ENCODE assay signal across 10 mouse cellular contexts in the genomic region with DNA sequence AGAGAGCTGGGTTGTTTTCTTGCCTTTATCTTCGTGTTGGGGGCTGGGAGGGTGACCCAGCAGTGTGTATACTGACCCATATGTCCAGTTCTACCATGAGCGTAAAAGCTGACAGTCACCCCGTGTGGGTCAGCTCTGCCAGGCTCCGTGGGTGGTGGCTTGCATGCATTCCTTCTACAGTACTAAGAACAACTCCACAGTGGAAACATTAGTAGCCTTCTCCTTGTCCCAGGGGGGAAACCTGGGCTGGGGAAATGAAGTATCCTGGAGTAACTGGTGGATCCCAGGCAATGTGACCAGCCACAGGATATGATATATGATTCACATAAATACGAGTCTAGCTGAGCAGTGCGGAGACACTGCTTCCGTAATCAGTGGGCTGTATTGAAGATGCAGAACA. TPM values are rescaled to one million over a fixed set of nuclear protein-coding genes. Genes with fewer than 3 reads are reported as not detected.
DNase-seq lines count a peak whose midpoint lies in the region; ATAC-seq and TF ChIP-seq lines count a peak whose summit lies in the region.
"Had no signal": no experiment of that assay in that cellular context is flagged by ENCODE, and none has a peak within 500 bp of the region (broad histone marks: within the 10 kb centered on the region; RNA-seq: fewer than 3 reads in every experiment).

No protein-coding gene starts in this region.

- WGBS in kidney, postnatal 0 days, result 8% methylated on average over 7 of the region's 7 CpGs
- WGBS in forebrain, embryonic 10.5 days, result 33% methylated on average over 7 of the region's 7 CpGs
- WGBS in limb, embryonic 12.5 days, result 18% methylated on average over 7 of the region's 7 CpGs

- peak overlapping the region; percentile 98 for H3K9ac ChIP-seq in kidney, postnatal 0 days (ENCODE audit: low read depth, low read length)
- H3K9ac ChIP-seq in limb, embryonic 12.5 days (replicated peaks), result peak overlapping the region; percentile 96

- peak overlapping the region; percentile 78 for H3K4me2 ChIP-seq in kidney, postnatal 0 days (ENCODE audit: low read length)
- peak overlapping the region; percentile 73 for H3K4me2 ChIP-seq in limb, embryonic 12.5 days

- no peak for ATAC-seq in kidney, postnatal 0 days (replicated peaks; ENCODE audit: low FRiP score, low read depth)
- ATAC-seq in limb, embryonic 12.5 days (ENCODE audit: insufficient number of reproducible peaks, insufficient read depth, low FRiP score, low TSS enrichment, low read depth), result no peak
- ATAC-seq: Patski had no signal

- no peaks in the 10 kb centered on the region for H3K9me3 ChIP-seq in kidney, postnatal 0 days (replicated peaks; ENCODE audit: low read length)
- no peaks in the 10 kb centered on the region for H3K9me3 ChIP-seq in forebrain, embryonic 10.5 days
- no peaks in the 10 kb centered on the region for H3K9me3 ChIP-seq in limb, embryonic 12.5 days

- peak overlapping the region; percentile 98 for H3K27ac ChIP-seq in kidney, postnatal 0 days
- H3K27ac ChIP-seq in forebrain, embryonic 10.5 days, result peak overlapping the region; percentile 91
- H3K27ac ChIP-seq in limb, embryonic 12.5 days, result peak overlapping the region; percentile 97

- TF ChIP-seq CTCF in kidney, postnatal 0 days (IDR thresholded peaks at IDR 0.05; ENCODE audit: low read depth), result no peak

- DNase-seq in kidney, postnatal 0 days (ENCODE audit: low spot score), result peak; percentile 46
- DNase-seq in kidney, adult 9 months, result no peak
- no peak for DNase-seq in forebrain, embryonic 10.5 days (ENCODE audit: extremely low spot score, low spot score)
- peak; percentile 23 for DNase-seq in retina, postnatal 1 day
- no peak for DNase-seq in urinary bladder, adult 2 months (ENCODE audit: low spot score)
- DNase-seq in MN1 (ENCODE audit: low spot score), result no peak
- no peak for DNase-seq in thymus, postnatal 10 days (ENCODE audit: low spot score in 2 of 2)
- DNase-seq: cerebellum, adult 2 months had no signal

- H3K36me3 ChIP-seq in kidney, postnatal 0 days (ENCODE audit: insufficient read depth, low read length), result no peaks in the 10 kb centered on the region
- H3K36me3 ChIP-seq in forebrain, embryonic 10.5 days (replicated peaks), result no peaks in the 10 kb centered on the region; the same call in 1 of the 2 replicates
- H3K36me3 ChIP-seq in limb, embryonic 12.5 days, result peaks cover 7% of the 10 kb centered on the region; the same call in 1 of the 2 replicates

- peak overlapping the region; percentile 99 for H3K4me3 ChIP-seq in kidney, postnatal 0 days (replicated peaks; ENCODE audit: low read depth, low read length)
- peak overlapping the region; percentile 97 for H3K4me3 ChIP-seq in forebrain, embryonic 10.5 days
- H3K4me3 ChIP-seq in limb, embryonic 12.5 days (replicated peaks), result peak overlapping the region; percentile 95

- no peaks in the 10 kb centered on the region for H3K27me3 ChIP-seq in kidney, postnatal 0 days (ENCODE audit: insufficient read depth, low read length)
- peaks cover 61% of the 10 kb centered on the region for H3K27me3 ChIP-seq in forebrain, embryonic 10.5 days (ENCODE audit: poor library complexity, severe bottlenecking)
- H3K27me3 ChIP-seq in limb, embryonic 12.5 days, result peaks cover 16% of the 10 kb centered on the region
- H3K27me3 ChIP-seq: Patski had no signal

- H3K4me1 ChIP-seq in kidney, postnatal 0 days (replicated peaks; ENCODE audit: insufficient read depth, low read length), result peaks cover 31% of the 10 kb centered on the region
- H3K4me1 ChIP-seq in forebrain, embryonic 10.5 days, result peaks cover 51% of the 10 kb centered on the region
- peaks cover 45% of the 10 kb centered on the region for H3K4me1 ChIP-seq in limb, embryonic 12.5 days (replicated peaks)

RNA-seq across cellular contexts. Expression of gene Erbb2, which starts 1.5 kb away (rescaled TPM):
- polyA plus RNA-seq in kidney, postnatal 0 days (2015; fragmentation: Nextera tagmentation; extraction: Ambion mirVana), result 36.1 and 41.1 TPM in 2 replicates
- 18.9 and 21.9 TPM in 2 replicates for polyA plus RNA-seq in forebrain, embryonic 10.5 days (2016; fragmentation: Nextera tagmentation; extraction: Ambion mirVana)
- polyA plus RNA-seq in limb, embryonic 12.5 days (2016; fragmentation: Nextera tagmentation; extraction: Ambion mirVana), result 40.8 and 45.7 TPM in 2 replicates
- polyA plus RNA-seq in urinary bladder, adult 2 months (2012; rRNA removed), result 29.2 and 29.5 TPM in 2 replicates

RNA-seq across cellular contexts. Expression of gene Pgap3, which starts 13.4 kb away (rescaled TPM):
- polyA plus RNA-seq in kidney, postnatal 0 days (2015; fragmentation: Nextera tagmentation; extraction: Ambion mirVana), result 16.1 and 17.4 TPM in 2 replicates
- 10.0 and 10.1 TPM in 2 replicates for polyA plus RNA-seq in forebrain, embryonic 10.5 days (2016; fragmentation: Nextera tagmentation; extraction: Ambion mirVana)
- 7.9 and 9.7 TPM in 2 replicates for polyA plus RNA-seq in limb, embryonic 12.5 days (2016; fragmentation: Nextera tagmentation; extraction: Ambion mirVana)
- 10.5 and 12.7 TPM in 2 replicates for polyA plus RNA-seq in urinary bladder, adult 2 months (2012; rRNA removed)

RNA-seq across cellular contexts. Expression of gene Mien1, which starts 25.1 kb away (rescaled TPM):
- 155 and 158 TPM in 2 replicates for polyA plus RNA-seq in kidney, postnatal 0 days (2015; fragmentation: Nextera tagmentation; extraction: Ambion mirVana)
- polyA plus RNA-seq in forebrain, embryonic 10.5 days (2016; fragmentation: Nextera tagmentation; extraction: Ambion mirVana), result 91.2 and 94.3 TPM in 2 replicates
- polyA plus RNA-seq in limb, embryonic 12.5 days (2016; fragmentation: Nextera tagmentation; extraction: Ambion mirVana), result 74.4 and 79.8 TPM in 2 replicates
- polyA plus RNA-seq in urinary bladder, adult 2 months (2012; rRNA removed), result 105 and 127 TPM in 2 replicates

RNA-seq across cellular contexts. Expression of gene Pnmt, which starts 27.5 kb away (rescaled TPM):
- 3.5 and 3.7 TPM in 2 replicates for polyA plus RNA-seq in kidney, postnatal 0 days (2015; fragmentation: Nextera tagmentation; extraction: Ambion mirVana)
- not detected in 2 replicates for polyA plus RNA-seq in forebrain, embryonic 10.5 days (2016; fragmentation: Nextera tagmentation; extraction: Ambion mirVana)
- 0.37 and 0.41 TPM in 2 replicates for polyA plus RNA-seq in limb, embryonic 12.5 days (2016; fragmentation: Nextera tagmentation; extraction: Ambion mirVana)
- 0.10 TPM in 1 of 2 replicates, not detected in the other for polyA plus RNA-seq in urinary bladder, adult 2 months (2012; rRNA removed)
- polyA plus RNA-seq: Patski had no signal

RNA-seq across cellular contexts. Expression of gene Tcap, which starts 30.1 kb away (rescaled TPM):
- 1.8 and 2.1 TPM in 2 replicates for polyA plus RNA-seq in kidney, postnatal 0 days (2015; fragmentation: Nextera tagmentation; extraction: Ambion mirVana)
- polyA plus RNA-seq in forebrain, embryonic 10.5 days (2016; fragmentation: Nextera tagmentation; extraction: Ambion mirVana), result 0.15 TPM in 1 of 2 replicates, not detected in the other
- 4.7 TPM in 2 replicates for polyA plus RNA-seq in limb, embryonic 12.5 days (2016; fragmentation: Nextera tagmentation; extraction: Ambion mirVana)
- polyA plus RNA-seq in urinary bladder, adult 2 months (2012; rRNA removed), result 7.0 and 9.0 TPM in 2 replicates
- polyA plus RNA-seq: Patski had no signal

Comparison
In these comparisons a context has a peak if more than half of its experiments do, and no peak if none do; other contexts are left out.
1. DNase-seq: peak in kidney, postnatal 0 days (single experiment) and retina, postnatal 1 day (single experiment); none in kidney, adult 9 months (single experiment), forebrain, embryonic 10.5 days (single experiment), urinary bladder, adult 2 months (single experiment), MN1 (single experiment) and thymus, postnatal 10 days (0 of 2).
2. Peak in every context shown above with its lines, with median percentiles within 50 percentile points of each other: H3K27ac ChIP-seq and H3K4me3 ChIP-seq.